Mouse (Mus musculus) ES-Bruce4 (cell line): ENCODE measurements around the gene Hdgf.

Experiments used
- CTCF ChIP-seq: IDR thresholded peaks from one replicate; pipeline ENCODE4 v1.8.1; 2011; ENCODE audit warnings: low read depth, low read length
- EP300 ChIP-seq: IDR thresholded peaks from 2 replicates; pipeline ENCODE4 v1.6.1; 2011; ENCODE audit warnings: low read depth, low read length; ENCODE audit not compliant: insufficient read depth
- POLR2A ChIP-seq: IDR thresholded peaks from one replicate; pipeline ENCODE4 v1.8.1; 2011; ENCODE audit warnings: low read length; ENCODE audit not compliant: insufficient read depth

GRCm38 (mm10) chr3:87935776-87936175 lies 29.7 kb downstream of the Hdgf start:
- TF ChIP-seq POLR2A (no peak), CTCF (peak; percentile 88), EP300 (no peak)
